Mouse (Mus musculus): ENCODE measurements around the gene Zfp593.

- no peak for TF ChIP-seq CTCF (IDR thresholded peaks at IDR 0.05; ENCODE audit: low read depth, low read length)
- no peak for TF ChIP-seq POLR2A (IDR thresholded peaks at IDR 0.05; ENCODE audit: extremely low read depth, insufficient read depth, low read length)
These were observed 10.5 kb upstream of the Zfp593 start for GRCm38 (mm10) chr4:134255854-134256253.
